Mouse (Mus musculus): ENCODE results near the gene Gm44790.
"Not testable (repeated sequence)": the region's sequence is repeated elsewhere in the genome, so short reads cannot be mapped to it uniquely, and the experiment has no call there.

Gm44790 gene

GRCm38 (mm10) chr6:86474646-86475181 lies 48.3 kb downstream of the Gm44790 start:
- DNase-seq, result no peak

DNA sequence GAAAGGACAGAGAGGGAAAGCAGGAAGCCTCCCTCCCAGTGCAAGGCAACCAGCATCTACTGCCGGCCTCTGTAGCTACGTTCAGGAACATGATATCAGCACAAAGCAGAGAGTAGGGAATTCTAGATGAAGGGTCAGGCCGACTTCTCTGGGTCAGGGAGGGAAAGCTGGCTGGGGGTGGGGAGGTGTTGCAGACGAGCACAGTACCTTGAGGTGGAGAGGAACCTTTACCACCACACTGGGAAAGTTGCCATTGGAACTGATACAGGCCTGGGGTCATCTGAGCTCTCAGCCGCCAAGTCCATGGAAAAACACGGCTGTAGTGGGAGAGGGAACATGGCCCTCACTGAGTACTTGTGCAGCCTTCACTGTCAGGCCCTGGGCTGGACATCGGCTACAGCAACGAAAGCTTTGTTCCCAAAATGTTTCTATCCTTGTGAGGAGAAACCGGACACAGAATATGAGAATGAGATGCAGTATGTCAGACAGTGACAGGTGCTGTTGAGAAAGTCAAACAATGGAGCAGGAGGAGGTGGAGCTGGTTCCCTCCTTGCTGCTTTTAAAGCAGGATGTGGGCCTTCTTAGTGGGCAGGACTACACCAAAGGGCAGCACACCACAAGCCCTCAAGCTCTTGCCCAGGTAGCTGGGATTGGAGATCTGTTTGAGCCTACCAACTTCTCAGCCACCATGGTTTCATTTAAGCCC lies 49.2 kb downstream of the Gm44790 start:
- peak in 1 of 2 experiments; percentile 31 for DNase-seq

GRCm38 (mm10) chr6:86476931-86477330 lies 50.5 kb downstream of the Gm44790 start:
- no peak for DNase-seq

DNA sequence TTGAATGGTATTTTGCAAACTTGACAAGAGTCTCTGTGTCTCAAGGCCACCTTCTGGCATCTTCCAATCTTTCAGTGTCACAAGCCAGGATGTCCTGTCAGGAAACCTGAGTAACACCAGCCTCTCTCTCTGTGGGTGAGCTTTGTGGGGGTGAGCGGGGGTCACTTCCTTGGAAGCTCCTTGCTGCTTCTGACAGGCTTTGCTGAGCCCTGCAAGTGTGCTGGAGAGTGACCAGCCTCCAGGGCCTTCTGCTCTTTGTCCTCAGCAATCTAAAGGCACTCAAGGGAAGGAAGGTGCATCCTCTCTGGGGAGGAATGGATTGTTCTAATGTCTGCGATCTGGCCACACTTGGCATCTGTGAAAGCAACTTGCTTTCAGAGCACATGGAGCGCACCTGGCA lies 52.9 kb downstream of the Gm44790 start:
- DNase-seq, result peak; percentile 42 to 46

DNA sequence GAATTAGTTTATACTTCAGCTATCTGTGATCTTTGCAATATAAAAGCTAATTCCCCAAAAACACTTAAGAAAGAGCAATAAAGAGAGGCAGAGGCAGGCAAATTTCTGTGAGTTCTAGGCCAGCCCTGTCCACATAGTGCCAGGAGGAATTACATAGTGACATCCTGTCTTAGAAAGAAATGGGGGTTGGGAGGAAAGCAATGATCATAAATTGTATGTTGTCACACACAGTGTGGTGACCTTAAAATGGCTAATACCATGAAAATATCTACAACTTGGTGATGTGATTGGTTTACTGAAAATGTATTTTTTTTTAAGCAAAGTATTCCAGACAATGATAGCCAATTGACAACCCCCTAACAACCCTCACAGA lies 53.3 kb downstream of the Gm44790 start:
- no peak for DNase-seq

DNA sequence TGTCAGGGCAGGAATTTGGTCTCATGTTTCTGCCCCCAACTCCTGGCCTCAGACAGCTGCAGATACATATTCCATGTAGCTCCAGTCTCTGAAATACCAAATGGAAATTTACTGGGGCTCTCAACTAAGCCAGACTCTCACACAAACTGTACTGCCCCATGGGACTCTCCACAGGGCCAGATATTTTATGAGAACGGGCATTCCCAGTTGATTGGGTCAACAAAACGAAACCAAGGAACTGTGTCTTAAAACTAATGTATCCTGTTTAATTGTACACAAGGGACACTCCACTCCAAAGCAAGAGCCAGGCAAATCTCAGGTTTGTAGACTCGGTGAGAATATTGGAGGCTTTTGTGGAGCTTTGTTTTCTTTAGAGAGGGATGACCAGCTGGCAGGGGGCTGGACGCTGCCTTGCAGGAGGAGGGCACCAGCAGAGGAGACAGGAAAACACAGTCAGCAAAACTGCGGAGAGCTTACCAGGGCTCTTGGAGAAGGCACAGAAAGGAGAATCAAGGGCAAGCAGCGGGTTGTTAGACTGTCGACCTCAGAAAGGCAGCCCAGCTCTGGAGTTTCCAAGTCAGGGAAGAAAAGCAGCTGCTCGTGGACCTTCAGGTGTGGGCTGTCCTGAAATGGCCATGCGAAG lies 53.9 kb downstream of the Gm44790 start:
- peak; percentile 47 to 54 for DNase-seq

DNA sequence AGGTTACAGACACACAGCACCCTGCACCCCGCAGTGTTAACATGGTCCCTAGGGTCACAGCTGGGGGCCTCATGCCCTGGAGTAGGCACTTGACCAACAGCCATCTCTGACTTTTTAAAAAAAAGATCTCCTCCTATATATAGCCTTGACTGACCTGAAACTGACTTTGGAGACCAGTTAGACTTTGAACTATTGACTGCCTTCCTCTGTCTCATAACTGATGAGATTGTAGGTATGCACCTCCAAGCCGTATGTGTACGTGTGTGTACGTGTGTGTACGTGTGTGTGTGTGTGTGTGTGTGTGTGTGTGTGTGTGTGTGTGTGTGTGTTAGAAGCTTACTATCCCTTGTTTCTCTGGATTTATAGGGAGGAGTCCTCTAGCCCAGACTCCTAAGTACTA lies 55.4 kb downstream of the Gm44790 start:
- DNase-seq, result peak in 1 of 2 experiments; percentile 12

GRCm38 (mm10) chr6:86485943-86486640 lies 59.6 kb downstream of the Gm44790 start:
- DNase-seq, result peak; percentile 75 to 76

- peak; percentile 74 to 85 for DNase-seq
These were observed 61.1 kb downstream of the Gm44790 start for GRCm38 (mm10) chr6:86487358-86488148.

DNA sequence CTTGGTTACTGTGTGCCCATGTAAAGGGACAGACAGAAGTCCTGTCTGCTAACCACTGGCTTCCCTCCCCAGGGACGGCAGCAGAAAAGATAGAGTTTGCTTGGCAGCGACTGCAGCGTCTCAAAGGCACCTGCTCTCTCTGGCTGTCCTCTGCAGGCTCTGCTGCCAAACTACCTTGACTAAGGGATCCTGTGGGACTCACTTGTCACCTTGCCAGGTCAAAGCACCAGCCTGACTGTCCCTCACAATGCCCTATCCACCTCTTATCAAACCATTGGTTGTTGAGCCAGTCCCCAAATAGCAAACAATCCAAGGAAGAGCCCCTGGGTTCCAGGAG lies 61.7 kb downstream of the Gm44790 start:
- peak; percentile 80 to 84 for DNase-seq

- DNase-seq, result no peak
These were observed 63.5 kb downstream of the Gm44790 start for GRCm38 (mm10) chr6:86489945-86490344.

DNA sequence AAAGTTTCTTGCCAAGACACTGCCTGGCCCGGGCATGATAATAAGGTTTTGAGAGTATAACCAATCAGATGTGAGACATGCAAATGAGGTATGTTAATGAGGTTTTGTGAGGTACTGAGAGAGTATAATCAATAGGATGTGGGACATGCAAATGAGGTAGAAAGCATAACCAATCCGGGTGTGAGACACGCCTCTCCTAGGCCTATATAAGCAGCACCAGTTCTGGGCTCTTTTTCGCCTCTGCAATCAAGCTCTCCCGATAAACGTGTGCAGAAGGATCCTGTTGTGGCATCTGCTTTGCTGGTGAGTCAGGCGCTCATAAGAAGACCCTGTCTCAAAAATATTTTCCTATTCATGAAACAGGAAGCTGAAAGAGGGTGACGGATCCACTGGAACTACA lies 64.0 kb downstream of the Gm44790 start:
- not testable (repeated sequence) for DNase-seq

- no peak for DNase-seq
These were observed 67.2 kb downstream of the Gm44790 start for GRCm38 (mm10) chr6:86493469-86494263.

- no peak for DNase-seq
These were observed 68.3 kb downstream of the Gm44790 start for GRCm38 (mm10) chr6:86494767-86495166.
